Mouse (Mus musculus): ENCODE data around the gene Rab8b. TPM values are rescaled to one million over a fixed set of nuclear protein-coding genes. Genes with fewer than 3 reads are reported as not detected.

The Rab8b gene
- total RNA-seq (2014; fragmentation: Nextera tagmentation) (45.9 and 52.1 TPM in 2 replicates), total RNA-seq (2017) (81.6 and 90.4 TPM in 2 replicates)

DNA sequence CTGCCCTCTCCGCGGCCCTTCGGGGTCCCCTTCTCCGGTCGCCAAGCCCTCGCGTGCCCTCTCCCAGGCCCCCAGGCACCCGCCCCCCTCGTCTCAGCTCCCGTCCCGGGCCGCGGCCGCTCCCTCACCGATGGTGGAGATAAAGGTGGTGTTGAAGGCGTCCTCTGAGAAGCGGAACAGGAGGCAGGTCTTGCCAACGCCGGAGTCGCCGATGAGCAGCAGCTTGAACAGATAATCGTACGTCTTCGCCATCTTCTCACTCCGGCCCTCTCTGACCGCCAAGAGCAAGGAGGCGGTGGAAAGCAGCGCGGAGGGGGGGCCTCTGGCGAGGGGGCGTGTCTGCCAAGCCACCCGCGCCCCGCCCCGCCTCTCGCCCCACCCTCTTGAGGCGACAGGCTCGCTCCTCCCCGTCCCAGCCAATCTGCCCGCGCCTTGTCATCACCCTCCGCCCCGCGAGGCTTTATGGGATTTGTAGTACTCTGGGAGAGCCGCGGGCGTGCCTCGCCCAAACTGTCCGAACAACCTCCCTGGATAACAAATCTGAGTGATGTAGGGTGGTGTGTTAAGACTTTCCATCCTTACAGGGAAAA lies at the start of gene Rab8b:
Rab8b (minus strand) TSS at position 306 of the 590 bp plus-strand sequence.
- ATAC-seq (replicated peaks; ENCODE audit: low FRiP score, low TSS enrichment, poor library complexity, severe bottlenecking): peak; percentile 82

DNA sequence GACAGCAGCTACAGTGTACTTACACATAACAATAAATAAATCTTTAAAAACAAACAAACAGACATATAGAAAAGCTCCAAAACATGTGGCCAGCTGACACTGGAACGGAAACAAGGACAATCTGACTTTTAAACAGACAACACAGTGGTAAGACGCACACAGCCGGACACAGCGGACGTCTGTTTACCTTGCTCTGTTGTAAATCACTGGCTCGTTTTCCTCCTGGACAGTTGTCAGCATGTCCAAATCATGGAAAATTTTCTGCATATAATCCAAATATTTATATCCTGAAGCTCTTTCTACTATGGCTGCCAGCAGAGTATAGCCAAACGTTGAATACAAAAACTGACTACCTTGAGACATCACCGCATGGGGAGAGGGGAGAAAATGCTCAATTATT lies 48.0 kb upstream of the Rab8b start:
- no peak for ATAC-seq (replicated peaks; ENCODE audit: low FRiP score, low TSS enrichment, poor library complexity, severe bottlenecking)

DNA sequence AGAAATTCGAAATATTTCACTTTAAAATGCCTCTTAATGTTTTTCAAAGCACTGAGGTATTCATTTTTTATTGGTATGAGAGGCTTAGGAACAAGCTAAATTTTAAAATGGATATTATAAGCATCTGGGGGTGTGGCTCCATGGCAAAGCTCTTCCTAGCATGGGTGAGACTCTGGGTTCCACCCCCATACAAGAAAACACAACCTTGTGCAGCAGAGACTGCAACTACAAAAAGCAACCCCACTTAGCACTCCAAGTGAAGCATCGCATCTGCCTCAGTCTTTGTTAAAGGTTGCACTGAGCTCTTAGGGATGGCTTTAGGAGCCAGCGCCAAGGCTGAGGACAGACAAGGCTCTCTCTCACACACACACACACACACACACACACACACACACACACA lies 42.0 kb upstream of the Rab8b start:
- ATAC-seq (replicated peaks; ENCODE audit: low FRiP score, low TSS enrichment, poor library complexity, severe bottlenecking): no peak

DNA sequence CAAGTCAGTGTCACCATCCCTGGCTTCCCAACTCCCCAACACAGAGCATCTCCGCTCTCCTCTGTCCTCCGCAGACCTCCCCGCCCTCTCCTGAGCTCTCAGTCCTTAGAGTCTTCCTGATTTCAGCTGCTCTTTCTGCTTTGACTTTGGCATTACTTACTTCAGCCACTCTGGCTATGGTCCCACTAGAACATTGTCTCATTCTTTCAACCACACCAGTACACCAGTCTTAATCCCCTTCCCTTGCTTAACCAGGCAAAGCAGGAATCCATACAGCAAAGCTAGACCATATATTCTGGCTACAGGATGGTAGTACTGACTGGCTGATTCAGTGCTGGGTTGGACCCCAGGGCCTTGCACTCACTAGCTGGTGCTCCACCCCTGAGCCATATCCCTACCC lies 38.0 kb upstream of the Rab8b start:
- no peak for ATAC-seq (replicated peaks; ENCODE audit: low FRiP score, low TSS enrichment, poor library complexity, severe bottlenecking)

DNA sequence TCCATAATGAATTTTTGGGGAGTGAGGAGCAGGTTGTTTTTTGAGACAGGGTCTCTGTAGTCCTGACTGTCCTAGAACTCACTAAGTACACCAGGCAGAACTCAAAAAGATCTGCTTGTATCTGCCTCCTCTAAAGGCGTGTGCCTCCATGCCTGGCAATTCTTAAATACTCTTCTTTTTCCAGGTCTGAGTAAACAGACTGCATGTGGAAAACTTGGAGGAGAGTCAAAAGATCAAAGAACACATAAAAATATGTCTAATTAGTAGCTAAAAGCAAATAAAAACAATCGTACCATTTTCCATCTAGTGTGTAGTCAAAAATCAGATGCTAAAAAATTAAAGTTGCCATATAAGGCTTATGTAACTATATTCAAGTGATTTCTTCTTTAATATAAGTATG lies 33.4 kb upstream of the Rab8b start:
- no peak for ATAC-seq (replicated peaks; ENCODE audit: low FRiP score, low TSS enrichment, poor library complexity, severe bottlenecking)

DNA sequence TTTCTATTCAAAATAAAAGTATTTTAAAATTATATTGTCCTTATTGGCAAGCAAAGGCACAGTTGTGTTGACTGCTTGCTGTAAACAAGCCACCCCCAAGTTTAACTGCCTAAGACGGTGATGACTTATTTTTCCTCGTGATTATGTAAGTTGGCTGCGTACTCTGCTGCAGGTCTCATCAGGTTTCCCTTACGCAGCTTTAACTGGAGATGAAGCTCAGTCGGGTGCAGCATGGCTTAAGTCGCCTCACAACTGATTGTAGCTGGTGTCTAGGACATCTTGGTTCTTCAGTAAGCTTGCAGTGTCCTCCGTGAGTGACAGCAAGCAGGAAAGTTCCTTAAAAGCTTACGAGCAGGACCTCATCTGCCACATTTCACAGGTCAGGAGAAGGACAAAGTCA lies 32.8 kb upstream of the Rab8b start:
- no peak for ATAC-seq (replicated peaks; ENCODE audit: low FRiP score, low TSS enrichment, poor library complexity, severe bottlenecking)

DNA sequence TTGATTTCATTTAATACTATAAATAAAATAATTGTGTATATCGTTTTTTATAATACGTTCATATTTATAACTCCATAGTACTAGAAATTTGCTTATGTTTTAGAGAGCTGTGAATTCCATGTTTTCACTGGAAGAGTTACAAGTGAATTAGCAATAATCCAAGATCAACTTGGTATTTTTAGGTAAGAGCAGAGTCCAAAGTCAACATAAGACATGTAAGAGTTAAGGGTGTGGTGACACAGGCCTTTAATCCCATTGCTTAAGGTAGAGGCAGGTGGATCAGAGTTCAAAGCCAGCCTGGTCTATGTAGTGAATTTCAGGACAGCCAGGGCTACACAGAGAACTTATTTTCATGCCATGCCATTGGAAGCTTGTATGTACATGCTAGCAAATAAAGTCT lies 29.0 kb upstream of the Rab8b start:
- ATAC-seq (replicated peaks; ENCODE audit: low FRiP score, low TSS enrichment, poor library complexity, severe bottlenecking): no peak

DNA sequence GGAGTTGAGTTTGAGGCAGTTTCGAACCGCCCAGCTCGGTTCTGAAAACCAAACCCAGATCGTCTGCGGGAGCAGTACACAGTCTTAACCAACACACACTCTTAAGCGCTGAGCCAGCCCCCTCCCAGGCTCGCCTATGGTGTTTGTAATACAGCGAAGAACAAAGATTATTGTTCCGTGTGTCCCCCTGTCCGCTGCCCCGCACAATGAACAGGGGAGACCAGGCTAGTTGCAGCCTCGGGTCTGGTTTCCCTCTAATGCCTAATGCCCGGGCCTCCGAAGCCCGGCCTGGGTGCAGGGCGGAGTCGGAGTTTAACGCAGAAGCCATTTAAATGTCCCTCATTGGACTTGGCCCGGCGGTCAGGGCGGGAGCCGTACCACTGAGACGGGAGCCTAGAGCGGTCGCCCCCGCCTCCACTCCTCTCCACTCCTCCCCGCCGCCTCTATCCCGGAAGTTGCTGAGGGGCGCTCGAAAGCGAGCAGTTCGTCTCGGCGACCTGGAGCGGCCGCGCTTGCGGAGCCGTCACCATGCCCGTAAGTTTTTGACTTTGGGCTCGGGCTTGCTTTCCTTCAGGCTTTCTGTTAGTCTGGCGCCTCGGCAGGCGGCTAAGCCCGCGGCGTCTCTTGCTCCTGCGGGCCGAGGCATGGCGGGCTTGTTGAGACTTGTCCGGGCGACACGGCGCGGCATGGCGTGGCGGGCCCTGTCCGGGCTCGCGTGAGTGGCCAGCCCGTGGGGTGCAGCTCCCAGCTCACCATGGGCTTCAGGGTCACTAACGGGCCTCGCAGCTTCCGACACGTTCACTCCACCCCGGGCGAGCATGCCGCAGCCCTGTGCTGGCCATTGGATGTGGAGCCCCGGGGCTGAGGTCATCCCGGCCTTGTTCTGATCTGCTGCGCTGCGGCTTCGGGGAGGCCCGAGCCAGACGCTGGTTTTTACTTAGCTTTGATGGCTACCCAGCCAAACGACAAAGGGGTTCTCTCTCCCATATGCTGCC lies 26.5 kb upstream of the Rab8b start, which contains the start of gene Rps27l:
Rps27l (plus strand) TSS at position 440 of the 995 bp plus-strand sequence.
- ATAC-seq (replicated peaks; ENCODE audit: low FRiP score, low TSS enrichment, poor library complexity, severe bottlenecking): peak; percentile 96

DNA sequence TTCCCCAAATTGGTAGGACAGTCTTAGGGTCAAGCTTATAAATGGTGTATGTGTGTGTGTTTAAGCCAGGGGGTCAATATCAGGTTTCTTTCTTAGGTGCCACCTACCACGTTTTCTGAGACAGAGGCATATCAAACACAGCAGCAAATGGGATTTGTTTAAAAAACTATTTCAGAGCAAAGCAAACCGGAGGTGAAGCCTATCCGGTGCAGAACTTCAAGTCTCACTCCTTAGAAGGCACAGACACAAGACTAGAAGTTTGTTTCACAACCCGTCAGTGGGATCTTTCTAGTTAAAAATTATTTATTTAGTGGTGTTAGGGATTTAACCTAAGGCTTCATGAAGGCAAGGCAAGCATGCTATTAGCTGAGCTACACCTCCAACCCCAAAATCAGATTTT lies 25.7 kb upstream of the Rab8b start:
- no peak; the same call in 1 of the 2 replicates for ATAC-seq (replicated peaks; ENCODE audit: low FRiP score, low TSS enrichment, poor library complexity, severe bottlenecking)

DNA sequence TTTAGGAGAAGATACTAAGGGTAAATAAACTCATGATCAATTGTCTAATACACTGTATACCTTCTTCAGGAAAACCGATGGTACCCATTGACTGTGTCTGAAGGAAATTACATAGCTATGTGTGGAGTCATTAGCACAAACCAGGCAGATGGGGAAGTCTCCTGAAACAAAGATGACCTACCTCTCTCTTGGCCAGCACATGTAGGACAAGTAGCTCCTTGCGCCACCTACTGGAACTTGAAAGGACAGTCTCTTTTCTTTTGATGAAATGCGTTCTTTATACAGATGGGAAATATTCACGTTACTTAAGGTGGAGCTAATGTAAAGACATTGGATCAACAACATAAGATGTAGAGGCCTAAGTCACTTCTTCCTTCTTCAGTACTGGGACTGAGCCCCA lies 19.3 kb upstream of the Rab8b start:
- ATAC-seq (replicated peaks; ENCODE audit: low FRiP score, low TSS enrichment, poor library complexity, severe bottlenecking): peak; percentile 50; the same call in 1 of the 2 replicates

DNA sequence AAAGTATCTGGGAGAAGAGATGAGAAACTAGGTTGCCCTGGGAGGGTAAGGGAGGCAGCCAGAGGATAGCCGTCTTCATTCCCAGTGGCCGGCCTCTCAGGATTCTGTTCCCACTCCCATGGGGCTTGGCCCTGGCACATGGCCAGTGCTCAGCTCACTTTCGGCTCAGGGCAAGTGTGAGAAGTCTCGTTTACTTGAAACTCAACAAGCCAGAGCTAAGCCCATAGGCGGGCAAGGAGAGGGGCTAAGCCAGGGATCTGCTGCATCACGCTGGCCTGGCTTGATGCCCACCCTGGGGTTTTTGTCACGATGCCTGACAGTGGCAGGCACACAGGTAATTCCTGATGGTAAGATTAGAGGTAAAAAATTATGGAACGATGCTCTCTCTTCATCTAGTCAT lies 18.0 kb upstream of the Rab8b start:
- ATAC-seq (replicated peaks; ENCODE audit: low FRiP score, low TSS enrichment, poor library complexity, severe bottlenecking): peak; percentile 37; the same call in 1 of the 2 replicates

DNA sequence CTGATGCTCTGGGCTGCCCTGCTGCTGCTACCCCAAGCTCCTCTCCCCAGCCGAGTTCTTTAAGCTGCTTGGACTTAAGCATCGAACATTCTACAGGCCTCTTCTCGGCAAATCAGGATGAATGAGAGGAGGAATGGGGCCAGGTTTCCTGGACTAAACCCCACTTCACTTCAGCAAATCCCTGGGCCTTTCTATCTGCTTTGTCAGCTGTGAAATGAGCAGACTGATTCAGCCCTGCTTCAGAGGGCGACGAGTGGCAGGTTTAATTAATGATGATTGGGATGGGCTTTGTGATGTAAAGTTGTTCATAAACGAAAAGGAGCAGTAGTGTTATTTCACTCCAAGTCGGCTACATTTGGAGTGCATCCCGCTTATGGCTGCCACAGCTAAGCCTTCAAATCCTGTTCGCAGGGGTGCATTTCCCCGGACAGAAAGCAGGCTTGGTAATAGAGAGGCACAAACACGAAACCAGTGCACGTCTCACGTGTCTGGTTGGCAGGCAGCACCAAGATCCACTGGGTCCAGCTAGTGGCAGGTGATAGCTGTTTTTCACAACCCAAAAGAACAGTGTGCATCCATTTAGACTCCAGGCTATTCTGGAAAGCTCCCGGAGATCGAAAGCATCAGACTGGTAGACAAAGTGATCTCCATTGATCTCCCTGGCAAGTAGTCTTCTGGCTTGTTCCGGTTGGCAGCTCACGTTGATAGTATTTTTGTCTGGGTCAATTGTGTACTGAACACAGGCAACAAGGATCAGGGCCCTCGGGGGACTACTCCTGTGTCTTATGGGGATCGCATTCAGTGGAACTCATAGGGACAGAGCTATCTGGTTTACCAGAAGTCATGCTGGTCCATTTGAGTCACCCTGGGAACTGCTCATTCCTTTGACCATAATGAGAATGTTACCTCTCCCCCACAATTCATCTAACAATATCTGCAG lies 14.7 kb upstream of the Rab8b start:
- ATAC-seq (replicated peaks; ENCODE audit: low FRiP score, low TSS enrichment, poor library complexity, severe bottlenecking): no peak

DNA sequence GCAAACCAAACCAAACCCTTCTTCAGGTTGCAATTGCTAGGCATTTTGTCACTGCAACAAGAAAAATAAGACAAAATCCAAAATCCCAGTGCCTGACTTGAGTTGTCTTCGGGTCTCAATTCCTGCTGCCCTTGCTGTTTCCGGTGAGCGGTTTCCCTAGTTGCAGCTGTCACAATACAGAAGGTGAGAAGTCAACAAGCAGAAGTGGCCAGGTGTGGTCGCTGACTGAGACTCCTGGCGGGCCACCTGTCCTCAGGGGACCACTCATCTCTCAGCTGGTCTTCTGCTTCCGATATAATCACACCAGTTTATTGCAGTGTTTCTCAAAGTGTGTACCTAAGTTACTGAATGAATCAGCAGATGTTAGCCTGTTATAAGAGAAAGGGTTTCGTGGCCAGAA lies 10.9 kb upstream of the Rab8b start:
- no peak for ATAC-seq (replicated peaks; ENCODE audit: low FRiP score, low TSS enrichment, poor library complexity, severe bottlenecking)

DNA sequence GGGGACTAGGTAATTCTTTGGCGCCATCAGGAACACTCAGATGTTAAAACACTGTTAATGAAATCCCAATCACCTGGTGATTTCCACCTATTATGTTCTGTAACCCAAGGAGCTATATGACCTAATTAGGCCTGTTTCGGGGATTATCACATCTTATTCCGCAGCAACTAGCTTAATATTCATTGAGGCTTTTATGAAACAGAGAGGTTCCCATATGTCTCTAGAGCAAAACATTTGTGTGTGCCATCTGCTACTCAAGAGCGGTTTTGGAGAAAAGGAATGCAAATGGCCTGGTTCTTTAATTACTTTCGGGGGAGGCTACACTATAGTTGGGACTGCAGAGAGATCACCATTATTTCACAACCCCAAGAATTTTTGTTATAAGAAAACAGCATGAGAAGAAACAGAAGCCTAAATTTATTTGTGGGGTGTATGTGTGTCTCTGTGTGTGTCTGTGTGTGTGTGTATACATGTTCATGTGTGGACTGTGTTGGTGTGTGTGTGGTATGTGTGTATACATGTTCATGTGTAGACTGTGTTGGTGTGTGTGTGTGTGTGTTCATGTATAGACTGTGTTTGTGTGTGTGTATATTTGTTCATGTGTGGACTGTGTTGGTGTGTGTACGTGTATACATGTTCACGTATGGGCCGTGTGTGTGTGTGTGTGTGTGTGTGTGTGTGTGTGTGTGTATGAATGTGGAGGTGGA lies 8.4 kb upstream of the Rab8b start:
- ATAC-seq (replicated peaks; ENCODE audit: low FRiP score, low TSS enrichment, poor library complexity, severe bottlenecking): no peak

DNA sequence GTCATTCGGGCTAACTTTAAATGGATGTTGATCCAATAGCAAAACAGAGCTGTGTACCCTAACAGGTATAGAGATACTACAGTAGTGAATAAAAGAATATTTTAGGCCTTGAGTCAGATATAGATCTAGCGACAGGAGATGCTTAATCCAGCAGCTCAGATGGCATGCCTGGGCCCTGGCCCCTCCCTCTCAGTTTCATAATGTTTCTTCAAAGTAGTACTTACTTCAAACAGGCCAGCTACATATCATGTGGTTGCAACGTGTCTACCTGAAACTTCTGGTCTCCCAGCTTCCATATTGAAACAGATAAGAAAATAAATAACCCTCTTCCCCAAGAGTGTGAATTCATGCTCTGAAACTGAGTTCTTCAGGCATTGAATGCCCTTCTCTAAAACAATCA lies 6.4 kb upstream of the Rab8b start:
- ATAC-seq (replicated peaks; ENCODE audit: low FRiP score, low TSS enrichment, poor library complexity, severe bottlenecking): no peak

DNA sequence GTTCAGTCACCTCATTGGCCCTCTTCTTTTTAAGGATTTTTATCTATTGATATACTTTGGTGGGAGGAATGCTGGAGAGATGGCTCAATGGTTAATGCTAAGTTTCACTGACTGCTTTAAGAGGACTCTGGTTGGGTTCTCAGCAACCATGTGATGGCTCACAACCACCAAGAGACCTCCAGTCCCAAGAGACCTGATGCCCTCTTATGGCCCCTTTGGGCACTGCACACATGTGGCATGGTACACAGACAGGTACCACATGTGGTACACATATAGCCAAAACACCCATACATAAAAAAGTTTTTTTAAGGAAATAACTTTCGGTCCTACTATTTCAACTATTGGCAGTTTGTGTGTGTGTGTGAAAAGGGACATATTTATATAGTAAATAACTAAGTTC lies 2.6 kb upstream of the Rab8b start:
- no peak for ATAC-seq (replicated peaks; ENCODE audit: low FRiP score, low TSS enrichment, poor library complexity, severe bottlenecking)

DNA sequence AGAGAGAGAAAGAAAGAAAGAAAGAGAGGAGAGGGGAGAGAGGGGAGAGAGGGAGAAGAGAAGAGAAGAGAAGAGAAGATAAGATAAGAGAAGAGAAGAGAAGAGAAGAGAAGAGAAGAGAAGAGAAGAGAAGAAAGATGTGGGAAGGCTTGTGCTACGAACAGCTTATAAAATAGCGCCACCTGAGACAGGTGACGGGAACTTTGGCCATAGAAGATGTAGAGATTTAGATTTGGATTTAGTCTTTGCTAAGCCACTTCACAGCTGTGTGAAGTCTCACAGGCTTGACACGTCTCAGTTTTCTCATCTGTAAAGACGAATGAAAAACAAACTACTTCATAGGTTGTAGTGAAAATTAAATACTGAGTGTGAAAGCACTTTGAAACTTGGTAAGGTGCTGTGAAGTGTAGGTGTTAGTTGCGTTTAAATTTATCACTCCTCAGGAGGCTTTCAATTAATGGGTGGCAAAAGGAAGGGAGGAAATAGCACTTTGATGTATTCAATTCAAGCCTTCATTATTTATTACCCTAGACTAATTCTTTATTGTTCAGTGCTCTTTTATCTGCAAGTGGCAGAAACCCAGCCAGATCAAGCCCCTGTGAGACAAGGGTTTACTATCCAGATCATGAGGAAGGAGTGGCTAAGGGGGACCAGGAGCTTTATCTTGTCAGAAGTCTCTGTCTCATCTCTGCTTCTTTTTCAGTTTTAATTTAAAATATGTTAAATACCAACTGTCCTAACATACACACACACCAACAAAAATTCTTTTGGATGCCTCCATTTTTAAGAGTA lies 1.2 kb upstream of the Rab8b start:
- no peak for ATAC-seq (replicated peaks; ENCODE audit: low FRiP score, low TSS enrichment, poor library complexity, severe bottlenecking)

DNA sequence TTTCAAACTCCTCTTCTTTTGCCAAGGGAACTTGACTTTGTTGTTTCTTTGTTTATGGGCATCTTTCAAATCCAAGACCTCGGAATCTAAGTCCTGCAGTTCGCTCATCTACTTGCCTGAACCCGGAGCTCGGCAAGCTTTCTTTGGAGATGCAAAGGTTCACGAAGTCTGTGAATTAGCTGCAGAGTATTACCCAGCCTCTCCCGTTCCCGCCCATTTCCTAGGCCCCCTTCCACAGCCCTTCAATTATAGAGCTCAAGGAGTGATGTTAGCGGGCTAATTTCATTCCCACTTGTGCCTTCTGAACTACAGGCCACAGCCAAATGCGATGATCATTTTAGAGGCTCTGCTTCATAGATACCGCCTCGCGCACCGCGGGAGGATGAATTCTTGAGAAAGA lies 494 bp upstream of the Rab8b start:
- no peak for ATAC-seq (replicated peaks; ENCODE audit: low FRiP score, low TSS enrichment, poor library complexity, severe bottlenecking)

Data from megakaryocyte-erythroid progenitor cell, adult 5-6 weeks (primary cell).